Mouse (Mus musculus): ENCODE data around the gene AC161166.1. TPM values are rescaled to one million over a fixed set of nuclear protein-coding genes. Genes with fewer than 3 reads are reported as not detected.
A peak's percentile ranks its signal among the peaks of the same experiment; 100 is the strongest.

The AC161166.1 gene
- total and polyA plus RNA-seq, 2 experiments from 2014 or later = 0.55 TPM; not detected in 1

DNA sequence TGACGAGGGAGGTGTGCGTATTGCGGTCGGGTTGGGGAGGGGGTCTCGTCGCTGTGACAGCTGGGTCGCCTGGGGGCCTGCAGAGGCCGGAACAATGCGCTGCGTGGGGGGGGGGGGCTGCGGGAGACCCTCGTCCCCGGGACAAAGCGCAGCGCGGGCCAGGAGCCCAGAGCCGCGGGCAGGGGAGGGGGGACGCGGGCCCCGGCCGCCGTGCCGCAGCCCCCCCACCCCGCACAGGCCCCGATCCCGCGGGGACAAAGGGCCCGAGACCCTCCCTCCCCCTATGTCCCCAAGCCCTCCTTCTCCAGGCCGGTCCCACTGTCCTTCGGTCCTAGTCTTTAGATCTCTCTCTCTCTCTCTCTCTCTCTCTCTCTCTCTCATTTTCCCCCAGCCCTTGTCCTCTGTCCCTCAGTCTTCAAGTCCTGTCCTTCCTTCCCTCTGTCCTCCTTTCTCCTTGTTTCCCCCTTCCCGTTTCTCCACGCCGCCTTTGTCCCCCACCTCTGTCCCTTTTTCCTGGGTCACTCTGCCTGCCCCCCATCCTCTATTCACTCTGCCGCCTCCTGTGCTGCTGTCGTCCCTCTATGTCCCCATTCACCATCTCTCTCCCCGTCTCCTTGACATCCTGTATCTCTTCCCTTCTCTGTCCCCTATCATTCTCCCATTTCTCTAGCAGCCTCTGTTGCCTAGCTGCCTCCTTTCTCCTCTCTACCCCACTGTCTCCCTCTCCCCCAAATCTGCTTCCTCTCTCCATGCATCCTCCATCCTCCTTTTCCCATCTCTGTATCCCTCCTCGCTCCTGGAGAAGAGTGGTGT, 29.8 kb downstream of the AC161166.1 start:
- H3K36me3 ChIP-seq (ENCODE audit: insufficient read depth, low read length) = no peaks in the 10 kb centered on the region
- DNase-seq (ENCODE audit: low spot score) (no peak), ATAC-seq (peak; percentile 39)
- H3K9ac ChIP-seq (replicated peaks; ENCODE audit: low read length) = peak overlapping the region; percentile 92
- WGBS = under 1% methylated on average over 10 of the region's 38 CpGs
- peak overlapping the region; percentile 89 for H3K27ac ChIP-seq
- H3K9me3 ChIP-seq (ENCODE audit: low read length) = no peaks in the 10 kb centered on the region
- peak overlapping the region; percentile 72 for H3K4me3 ChIP-seq (ENCODE audit: low read length)
- peaks cover 33% of the 10 kb centered on the region; the same call in 1 of the 2 replicates for H3K4me1 ChIP-seq (ENCODE audit: insufficient read depth, low read length)
- H3K4me2 ChIP-seq (ENCODE audit: low read depth, low read length) = peak overlapping the region; percentile 86
- H3K27me3 ChIP-seq (ENCODE audit: insufficient read depth, low read length) = no peaks in the 10 kb centered on the region
- no peak for TF ChIP-seq CTCF (IDR thresholded peaks at IDR 0.05; ENCODE audit: low read depth)

DNA sequence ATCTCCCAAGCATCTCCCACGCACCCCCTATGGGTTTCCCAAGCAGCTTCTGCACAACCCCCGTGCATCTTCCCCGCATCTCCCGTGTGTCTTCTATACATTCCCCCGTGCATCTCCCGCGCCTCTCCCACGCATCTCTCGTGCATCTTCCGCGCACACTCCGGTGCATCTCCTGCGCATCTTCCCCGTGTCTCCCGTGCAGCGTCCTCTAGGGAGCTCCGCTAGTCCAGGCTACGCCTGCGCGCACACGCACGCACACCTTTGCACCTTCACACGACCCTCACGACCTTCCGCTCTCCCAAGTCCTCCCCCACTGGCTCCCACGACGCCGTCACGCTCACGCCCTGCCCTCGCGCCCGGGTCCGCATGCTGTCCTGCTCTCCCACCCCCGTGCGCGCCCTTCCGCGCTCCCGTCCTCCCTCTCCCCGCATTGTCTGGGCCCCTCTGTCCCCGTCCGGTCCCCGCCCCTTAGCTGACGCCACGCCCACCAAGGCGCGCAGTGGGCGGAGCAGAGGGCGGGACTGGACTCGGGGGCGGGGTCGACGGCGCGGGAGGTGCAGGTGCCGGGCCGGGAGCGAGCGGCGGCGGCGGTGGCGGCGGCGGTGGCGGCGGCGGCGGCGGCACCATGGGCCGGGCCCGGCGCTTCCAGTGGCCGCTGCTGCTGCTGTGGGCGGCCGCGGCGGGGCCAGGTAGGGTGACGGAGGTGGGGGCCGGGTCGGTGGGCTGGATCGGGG, 30.6 kb downstream of the AC161166.1 start, which contains the start of gene Cadm4:
Gene Cadm4, plus strand, starts transcription at position 550 of the 734 bp plus-strand sequence.
- Histone ChIP-seq H3K36me3 (ENCODE audit: insufficient read depth, low read length) (no peaks in the 10 kb centered on the region), H3K4me3 (ENCODE audit: low read length) (peak within 1 kb of the TSS; percentile 72), H3K9me3 (ENCODE audit: low read length) (no peaks in the 10 kb centered on the region), H3K27ac (peak within 1 kb of the TSS; percentile 89), H3K4me1 (ENCODE audit: insufficient read depth, low read length) (peaks cover 26% of the 10 kb centered on the region; the same call in 1 of the 2 replicates), H3K9ac (replicated peaks; ENCODE audit: low read length) (peak within 1 kb of the TSS; percentile 92), H3K27me3 (ENCODE audit: insufficient read depth, low read length) (no peaks in the 10 kb centered on the region), H3K4me2 (ENCODE audit: low read depth, low read length) (peak within 1 kb of the TSS; percentile 86)
- under 1% methylated on average over 67 of the region's 83 CpGs for WGBS
- peak; percentile 49 for TF ChIP-seq CTCF (IDR thresholded peaks at IDR 0.05; ENCODE audit: low read depth)
- DNase-seq (ENCODE audit: low spot score) (peak; percentile 94), ATAC-seq (peak; percentile 88)

DNA sequence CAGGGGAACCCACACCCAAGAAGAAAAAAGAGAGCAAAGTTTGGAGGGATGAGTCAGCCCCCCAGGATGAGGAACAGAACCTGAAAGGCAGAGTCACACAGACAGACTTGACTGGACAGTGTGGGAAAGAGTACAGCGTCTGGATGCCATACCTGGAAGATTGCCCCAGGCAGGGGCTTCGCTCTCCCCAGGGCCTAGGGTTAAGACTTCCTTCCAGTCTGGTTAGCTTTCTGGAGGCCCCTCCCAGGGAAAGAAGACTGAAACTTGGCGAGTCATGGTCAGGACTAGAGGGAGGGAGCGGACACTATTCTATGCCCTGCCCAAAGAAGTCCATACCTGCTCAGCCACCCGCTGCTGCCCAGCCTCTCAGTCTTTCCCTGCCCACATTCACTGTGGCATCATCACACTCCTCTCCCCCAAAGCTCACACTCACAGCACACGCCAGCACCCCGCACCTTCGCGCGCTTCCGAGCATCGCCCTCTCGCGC, 31.2 kb downstream of the AC161166.1 start:
- Histone ChIP-seq H3K27me3 (ENCODE audit: insufficient read depth, low read length) (no peaks in the 10 kb centered on the region), H3K36me3 (ENCODE audit: insufficient read depth, low read length) (no peaks in the 10 kb centered on the region), H3K27ac (peak overlapping the region; percentile 89), H3K4me3 (ENCODE audit: low read length) (peak overlapping the region; percentile 72), H3K9me3 (ENCODE audit: low read length) (no peaks in the 10 kb centered on the region), H3K4me2 (ENCODE audit: low read depth, low read length) (peak overlapping the region; percentile 86), H3K9ac (replicated peaks; ENCODE audit: low read length) (peak overlapping the region; percentile 92), H3K4me1 (ENCODE audit: insufficient read depth, low read length) (peaks cover 22% of the 10 kb centered on the region; the same call in 1 of the 2 replicates)
- TF ChIP-seq CTCF (IDR thresholded peaks at IDR 0.05; ENCODE audit: low read depth) = no peak
- WGBS = 6% methylated on average over 14 of the region's 14 CpGs
- ATAC-seq = peak; percentile 6; the same call in 1 of the 2 replicates
- DNase-seq (ENCODE audit: low spot score) = no peak

DNA sequence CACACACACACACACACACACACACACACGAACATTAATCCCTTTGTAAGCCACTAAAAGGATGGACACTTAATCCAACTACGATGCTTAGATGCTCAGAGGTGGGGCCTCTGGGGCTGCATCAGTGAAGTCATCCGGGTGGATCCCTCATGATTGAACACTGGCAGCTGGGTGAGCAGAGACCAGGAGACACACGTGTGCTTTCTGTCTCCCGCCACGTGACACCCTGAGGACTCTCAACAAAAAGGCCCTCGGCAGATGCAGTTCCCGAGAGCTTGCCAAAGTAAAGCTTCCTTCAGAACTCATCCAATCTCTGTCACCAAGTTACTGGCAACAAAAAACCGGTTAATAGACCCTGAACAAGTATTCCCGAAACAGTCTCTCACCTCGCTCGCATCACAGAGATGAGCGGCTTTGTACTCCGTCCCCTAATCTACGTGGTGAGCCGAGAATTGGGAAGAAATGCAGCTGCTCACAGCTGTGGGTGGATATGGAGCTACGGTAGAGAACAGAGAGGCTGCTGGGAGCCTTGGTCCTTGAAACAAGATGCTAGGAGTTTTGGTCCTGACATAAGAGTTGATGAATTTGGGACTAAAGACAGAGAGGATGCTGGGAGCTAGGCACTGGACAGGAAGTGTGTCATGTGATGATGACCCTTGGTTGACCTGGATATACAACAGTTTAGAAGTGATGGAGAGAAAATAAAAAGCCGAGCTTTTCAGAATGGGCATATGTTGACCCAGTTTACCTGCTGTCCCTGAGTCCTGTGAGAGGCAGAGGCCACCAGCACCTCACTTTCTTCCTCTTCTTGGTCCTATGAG, 31.9 kb downstream of the AC161166.1 start:
- peak overlapping the region; percentile 89; the same call in 1 of the 2 replicates for H3K27ac ChIP-seq
- ATAC-seq = peak; percentile 16; the same call in 1 of the 2 replicates
- no peaks in the 10 kb centered on the region for H3K27me3 ChIP-seq (ENCODE audit: insufficient read depth, low read length)
- H3K9ac ChIP-seq (replicated peaks; ENCODE audit: low read length) = peak overlapping the region; percentile 33; the same call in 1 of the 2 replicates
- H3K4me3 ChIP-seq (ENCODE audit: low read length) = peak overlapping the region; percentile 72
- no peak for TF ChIP-seq CTCF (IDR thresholded peaks at IDR 0.05; ENCODE audit: low read depth)
- peak overlapping the region; percentile 86 for H3K4me2 ChIP-seq (ENCODE audit: low read depth, low read length)
- H3K9me3 ChIP-seq (ENCODE audit: low read length) = no peaks in the 10 kb centered on the region
- H3K36me3 ChIP-seq (ENCODE audit: insufficient read depth, low read length) = no peaks in the 10 kb centered on the region
- peak; percentile 44 for DNase-seq (ENCODE audit: low spot score)
- peaks cover 22% of the 10 kb centered on the region; the same call in 1 of the 2 replicates for H3K4me1 ChIP-seq (ENCODE audit: insufficient read depth, low read length)
- 36% methylated on average over 18 of the region's 18 CpGs for WGBS

DNA sequence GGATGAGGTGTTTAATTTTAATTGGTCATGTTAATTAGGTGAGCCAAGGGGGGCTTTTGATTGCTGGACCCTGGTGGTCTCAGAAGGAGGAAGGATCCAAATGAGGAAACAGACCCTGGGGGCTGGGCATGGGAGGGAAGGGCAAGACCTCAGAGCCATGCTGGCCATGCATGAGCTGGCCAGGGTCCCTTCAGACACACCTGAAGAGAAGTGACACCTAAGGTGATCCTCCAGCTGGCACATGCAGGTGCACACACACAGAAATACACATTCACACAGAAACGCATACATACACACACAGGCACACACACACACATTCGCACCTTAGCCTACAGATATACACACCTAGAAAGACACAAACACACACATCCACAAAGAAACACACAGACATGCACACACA, 32.6 kb downstream of the AC161166.1 start:
- no peaks in the 10 kb centered on the region for H3K36me3 ChIP-seq (ENCODE audit: insufficient read depth, low read length)
- no peak overlapping the region for H3K27ac ChIP-seq
- peaks cover 21% of the 10 kb centered on the region; the same call in 1 of the 2 replicates for H3K4me1 ChIP-seq (ENCODE audit: insufficient read depth, low read length)
- no peaks in the 10 kb centered on the region for H3K9me3 ChIP-seq (ENCODE audit: low read length)
- H3K27me3 ChIP-seq (ENCODE audit: insufficient read depth, low read length) = no peaks in the 10 kb centered on the region
- no peak overlapping the region for H3K4me3 ChIP-seq (ENCODE audit: low read length)
- peak overlapping the region; percentile 86; the same call in 1 of the 2 replicates for H3K4me2 ChIP-seq (ENCODE audit: low read depth, low read length)
- 86% methylated on average over 2 of the region's 2 CpGs for WGBS
- ATAC-seq = no peak
- no peak for DNase-seq (ENCODE audit: low spot score)
- H3K9ac ChIP-seq (replicated peaks; ENCODE audit: low read length) = no peak overlapping the region
- no peak for TF ChIP-seq CTCF (IDR thresholded peaks at IDR 0.05; ENCODE audit: low read depth)

DNA sequence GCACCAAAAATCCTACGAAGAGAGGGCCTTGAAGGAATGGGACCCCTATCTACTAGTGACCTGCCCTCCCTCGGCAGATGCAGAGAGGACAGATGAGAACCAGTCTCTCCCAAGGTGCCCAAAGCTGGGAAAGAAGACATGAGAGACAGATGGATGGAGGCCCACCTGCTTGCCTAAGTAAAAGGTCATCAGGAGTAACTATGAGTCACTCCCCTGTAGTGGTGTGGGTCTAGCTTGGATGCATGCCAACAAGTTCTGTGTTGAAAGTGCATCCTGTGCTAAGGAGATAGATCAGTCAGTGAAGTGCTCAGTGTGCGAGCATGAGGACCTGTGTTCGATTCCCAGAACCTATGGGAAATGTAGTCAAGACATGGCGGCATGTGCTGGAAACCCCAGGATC, 33.3 kb downstream of the AC161166.1 start:
- H3K27me3 ChIP-seq (ENCODE audit: insufficient read depth, low read length) = no peaks in the 10 kb centered on the region
- H3K36me3 ChIP-seq (ENCODE audit: insufficient read depth, low read length) = no peaks in the 10 kb centered on the region
- ATAC-seq (no peak), DNase-seq (ENCODE audit: low spot score) (no peak)
- no peak overlapping the region for H3K4me2 ChIP-seq (ENCODE audit: low read depth, low read length)
- H3K9ac ChIP-seq (replicated peaks; ENCODE audit: low read length) = no peak overlapping the region
- no peaks in the 10 kb centered on the region for H3K9me3 ChIP-seq (ENCODE audit: low read length)
- no peak overlapping the region for H3K27ac ChIP-seq
- H3K4me1 ChIP-seq (ENCODE audit: insufficient read depth, low read length) = peaks cover 14% of the 10 kb centered on the region; the same call in 1 of the 2 replicates
- H3K4me3 ChIP-seq (ENCODE audit: low read length) = no peak overlapping the region
- WGBS = 90% methylated on average over 5 of the region's 5 CpGs
- no peak for TF ChIP-seq CTCF (IDR thresholded peaks at IDR 0.05; ENCODE audit: low read depth)

Data from hindbrain, postnatal 0 days (tissue).